Comparison of ENCODE assay signal across 11 mouse cellular contexts in the genomic region with DNA sequence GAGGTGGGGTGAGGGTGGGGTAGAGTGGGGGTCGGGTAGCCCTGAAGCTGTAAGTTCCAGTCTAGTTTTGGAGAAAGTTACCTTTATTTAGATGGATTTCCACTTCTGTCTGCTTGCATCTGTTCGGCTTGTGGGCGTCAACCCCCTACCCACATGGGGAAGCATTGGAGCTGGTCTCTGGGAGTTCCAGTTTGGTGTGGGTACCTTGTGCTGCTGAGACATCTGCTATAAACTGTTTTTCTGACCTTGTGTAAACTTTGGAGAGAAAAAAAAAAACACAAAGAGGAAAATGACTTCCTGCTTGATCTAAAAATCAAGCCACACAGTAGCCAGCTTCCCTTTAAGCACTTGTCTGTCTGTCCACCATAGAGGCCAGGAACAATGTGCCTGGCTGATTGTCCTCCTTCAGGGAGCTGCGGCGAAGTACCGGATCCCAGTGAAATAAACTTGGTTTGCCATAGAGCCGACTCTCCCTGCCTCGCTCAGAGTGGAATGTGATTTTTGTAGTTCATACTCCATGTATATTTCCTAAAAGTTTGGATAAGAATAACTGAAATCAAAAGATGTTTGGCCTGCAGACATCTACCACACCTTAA. TPM values are rescaled to one million over a fixed set of nuclear protein-coding genes. Genes with fewer than 3 reads are reported as not detected.
A peak's percentile ranks its signal among the peaks of the same experiment; 100 is the strongest.
DNase-seq lines count a peak whose midpoint lies in the region; ATAC-seq and TF ChIP-seq lines count a peak whose summit lies in the region.
"Had no signal": no experiment of that assay in that cellular context is flagged by ENCODE, and none has a peak within 500 bp of the region (broad histone marks: within the 10 kb centered on the region; RNA-seq: fewer than 3 reads in every experiment).

No protein-coding gene starts in this region.

- DNase-seq in kidney, postnatal 10 days, result no peak
- peak; percentile 23 for DNase-seq in lung, adult 2 months
- DNase-seq in embryo, embryonic 10 days (ENCODE audit: low spot score), result no peak
- DNase-seq in midbrain, postnatal 0 days (ENCODE audit: low spot score), result no peak

- TF ChIP-seq POLR2A in lung, adult 2 months (IDR thresholded peaks at IDR 0.05; ENCODE audit: borderline replicate concordance, extremely low read depth, low read depth, low read length), result no peak

- WGBS in kidney, embryonic 15.5 days, result 64% methylated on average over 8 of the region's 8 CpGs
- WGBS in heart, embryonic 13.5 days, result 63% methylated on average over 8 of the region's 8 CpGs
- WGBS in lung, adult 2 months, result 33% methylated on average over 8 of the region's 8 CpGs
- whole genome bisulfite sequencing in midbrain, postnatal 0 days, result 81% methylated on average over 8 of the region's 8 CpGs

- H3K4me1 ChIP-seq in kidney, embryonic 15.5 days, result peaks cover 25% of the 10 kb centered on the region
- peaks cover 33% of the 10 kb centered on the region for H3K4me1 ChIP-seq in brown adipose tissue, adult 24 weeks (ENCODE audit: control insufficient read depth, insufficient read depth, insufficient read length, low read length)
- peaks cover 58% of the 10 kb centered on the region for H3K4me1 ChIP-seq in heart, embryonic 13.5 days
- peaks cover 21% of the 10 kb centered on the region for H3K4me1 ChIP-seq in lung, adult 2 months (ENCODE audit: control insufficient read depth, insufficient read depth, low read length)
- no peaks in the 10 kb centered on the region for H3K4me1 ChIP-seq in midbrain, postnatal 0 days (ENCODE audit: insufficient read depth, low read length)

- H3K9me3 ChIP-seq in kidney, embryonic 15.5 days (replicated peaks), result no peaks in the 10 kb centered on the region
- H3K9me3 ChIP-seq in heart, embryonic 13.5 days, result no peaks in the 10 kb centered on the region
- H3K9me3 ChIP-seq in midbrain, postnatal 0 days (ENCODE audit: low read length), result no peaks in the 10 kb centered on the region
- H3K9me3 ChIP-seq: megakaryocyte, embryonic 14.5 days had no signal

- no peak overlapping the region for H3K9ac ChIP-seq in kidney, embryonic 15.5 days
- no peak overlapping the region; the same call in 1 of the 2 replicates for H3K9ac ChIP-seq in heart, embryonic 13.5 days
- no peak overlapping the region for H3K9ac ChIP-seq in midbrain, postnatal 0 days (replicated peaks; ENCODE audit: low read length, poor library complexity, severe bottlenecking)

- no peak for TF ChIP-seq CTCF in lung, adult 2 months (IDR thresholded peaks at IDR 0.05; ENCODE audit: insufficient read depth, low read length)
- no peak for TF ChIP-seq CTCF in midbrain, postnatal 0 days (IDR thresholded peaks at IDR 0.05)

- H3K36me3 ChIP-seq in kidney, embryonic 15.5 days, result peaks cover 13% of the 10 kb centered on the region
- H3K36me3 ChIP-seq in heart, embryonic 13.5 days, result peaks cover 6% of the 10 kb centered on the region
- no peaks in the 10 kb centered on the region for H3K36me3 ChIP-seq in midbrain, postnatal 0 days (ENCODE audit: insufficient read depth, low read length)

- no peak overlapping the region for H3K4me3 ChIP-seq in kidney, embryonic 15.5 days (replicated peaks)
- peak overlapping the region; percentile 32 for H3K4me3 ChIP-seq in brown adipose tissue, adult 24 weeks (ENCODE audit: insufficient read depth, low read depth, low read length)
- H3K4me3 ChIP-seq in heart, embryonic 13.5 days, result no peak overlapping the region
- no peak overlapping the region for H3K4me3 ChIP-seq in lung, adult 2 months (replicated peaks; ENCODE audit: extremely low read depth, low read depth, low read length)
- H3K4me3 ChIP-seq in midbrain, postnatal 0 days (ENCODE audit: low read depth, low read length), result no peak overlapping the region
- H3K4me3 ChIP-seq: megakaryocyte, embryonic 14.5 days had no signal

- H3K27me3 ChIP-seq in kidney, embryonic 15.5 days, result no peaks in the 10 kb centered on the region
- no peaks in the 10 kb centered on the region for H3K27me3 ChIP-seq in heart, embryonic 13.5 days (replicated peaks)
- H3K27me3 ChIP-seq in midbrain, postnatal 0 days (ENCODE audit: insufficient read depth, low read length), result no peaks in the 10 kb centered on the region
- H3K27me3 ChIP-seq: CH12.LX had no signal

- ATAC-seq in kidney, embryonic 15.5 days (replicated peaks; ENCODE audit: low FRiP score), result no peak
- ATAC-seq in heart, embryonic 13.5 days (ENCODE audit: extremely low read depth, insufficient number of reproducible peaks, low FRiP score, low TSS enrichment), result no peak
- no peak for ATAC-seq in midbrain, postnatal 0 days (ENCODE audit: low FRiP score)
- no peak for ATAC-seq in megakaryocyte progenitor cell, adult 5-6 weeks (replicated peaks; ENCODE audit: poor library complexity)
- ATAC-seq: activated CD4-positive, CD25-positive, alpha-beta regulatory T cell, adult 4 months had no signal

- H3K4me2 ChIP-seq in kidney, embryonic 15.5 days, result no peak overlapping the region; the same call in 1 of the 2 replicates
- H3K4me2 ChIP-seq in heart, embryonic 13.5 days, result peak overlapping the region; percentile 9; the same call in 1 of the 2 replicates
- no peak overlapping the region for H3K4me2 ChIP-seq in midbrain, postnatal 0 days (ENCODE audit: low read depth, low read length, poor library complexity, severe bottlenecking)

- peak overlapping the region; percentile 70 for H3K27ac ChIP-seq in kidney, embryonic 15.5 days
- peak overlapping the region; percentile 100 for H3K27ac ChIP-seq in brown adipose tissue, adult 24 weeks (replicated peaks; ENCODE audit: low read depth, low read length)
- peak overlapping the region; percentile 41 for H3K27ac ChIP-seq in heart, embryonic 13.5 days (replicated peaks)
- no peak overlapping the region for H3K27ac ChIP-seq in midbrain, postnatal 0 days (ENCODE audit: low read depth, low read length)

RNA-seq across cellular contexts. Expression of a gene that starts 48.8 kb away (rescaled TPM):
- polyA plus RNA-seq in kidney, embryonic 15.5 days (2015; fragmentation: Nextera tagmentation; extraction: Ambion mirVana), result 11.5 and 11.7 TPM in 2 replicates
- 2.4 and 3.0 TPM in 2 replicates for polyA plus RNA-seq in brown adipose tissue, adult 24 weeks (2012; ENCODE audit: insufficient read depth, insufficient read length, missing spikeins)
- polyA plus RNA-seq in heart, embryonic 13.5 days (2015; fragmentation: Nextera tagmentation; extraction: Ambion mirVana), result 3.9 and 4.0 TPM in 2 replicates
- polyA plus RNA-seq in lung, adult 2 months (2012; rRNA removed), result 9.9 and 12.6 TPM in 2 replicates
- total RNA-seq in midbrain, postnatal 0 days (2014; rRNA removed), result 6.2 and 7.7 TPM in 2 replicates
- polyA plus RNA-seq in midbrain, postnatal 0 days (2015; fragmentation: Nextera tagmentation; extraction: Ambion mirVana), result 2.0 and 2.6 TPM in 2 replicates
- 0.10 TPM in 1 of 2 replicates, not detected in the other for total RNA-seq in megakaryocyte progenitor cell, adult 5-6 weeks (2015)
- 0.03 TPM in 1 of 2 replicates, not detected in the other for total RNA-seq in megakaryocyte progenitor cell, adult 5-6 weeks (2017)
- polyA plus RNA-seq: activated CD4-positive, CD25-positive, alpha-beta regulatory T cell, adult 4 months had no signal
